Mouse (Mus musculus) retina, postnatal 7 days (tissue): ENCODE measurements at regions not wholly inside any gene's neighbourhood (a gene's known extent, or its start where the extent isn't known, plus 50 kb on each side); places are given as distances from the start of the nearest gene placed in this dataset.

ENCODE experiments used
- DNase-seq: peaks from one replicate; pipeline ENCODE4 v3.0.0-alpha.2; 2012; ENCODE audit warnings: low read depth, low spot score

DNA sequence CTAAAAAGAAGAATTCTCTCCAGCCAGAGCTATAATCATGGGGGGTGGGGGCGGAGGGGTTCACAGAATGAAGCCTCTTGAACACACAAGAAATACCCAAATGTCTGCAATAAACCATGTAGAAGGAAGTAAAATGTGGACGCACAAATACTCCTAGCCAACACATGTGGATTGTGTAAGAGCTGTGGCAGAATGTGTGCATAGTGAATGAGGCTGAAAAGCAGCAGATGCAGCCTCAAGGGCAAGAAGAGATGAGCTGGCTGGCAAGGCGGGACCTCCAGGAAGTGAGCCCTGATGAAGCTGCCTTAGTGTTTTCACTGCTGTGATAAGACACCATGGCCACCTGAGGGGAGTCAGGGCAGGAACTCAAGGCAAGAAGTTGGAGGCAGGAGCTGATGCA lies 53.3 kb upstream of the Arhgap28 start:
- no peak for DNase-seq

DNA sequence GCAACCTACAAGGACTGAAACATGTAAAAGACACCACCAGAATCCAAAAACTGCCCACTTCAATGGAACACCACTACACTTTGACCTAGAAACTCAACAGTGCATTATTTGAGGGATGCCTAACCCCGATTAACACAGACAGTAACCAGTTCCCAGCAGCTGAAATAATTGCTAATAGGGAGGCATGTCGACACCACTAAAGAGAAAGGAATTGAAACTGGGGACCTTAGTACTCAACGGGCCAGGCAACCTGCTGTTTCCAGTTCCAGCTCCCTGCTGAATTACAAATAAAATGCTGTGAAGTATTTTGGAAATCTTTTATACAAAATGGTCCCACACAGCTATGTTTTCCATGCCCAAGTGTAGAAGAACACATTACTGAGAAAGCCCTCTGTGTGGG lies 56.5 kb upstream of the Arhgap28 start:
- no peak for DNase-seq

DNA sequence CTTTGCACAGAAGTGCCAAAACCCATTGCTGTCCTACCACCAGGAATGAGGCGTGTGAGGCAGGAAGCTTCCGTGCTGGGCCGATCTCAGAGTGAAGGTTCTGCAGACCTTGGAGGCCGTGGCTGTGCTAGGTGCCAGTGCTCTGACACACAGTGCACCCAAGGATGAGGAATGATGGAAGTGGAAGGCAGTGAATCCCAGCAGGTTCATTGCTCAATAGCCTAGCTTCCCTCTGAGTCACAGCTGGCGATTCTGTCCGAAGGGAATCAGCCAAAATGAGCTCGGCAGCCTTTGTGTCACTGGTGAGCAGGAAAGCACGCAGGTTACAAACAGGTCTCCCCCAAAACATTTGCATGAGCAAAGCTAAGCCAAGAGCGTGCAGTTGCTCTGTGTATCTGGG lies 61.8 kb upstream of the Arhgap28 start:
- DNase-seq, result no peak

DNA sequence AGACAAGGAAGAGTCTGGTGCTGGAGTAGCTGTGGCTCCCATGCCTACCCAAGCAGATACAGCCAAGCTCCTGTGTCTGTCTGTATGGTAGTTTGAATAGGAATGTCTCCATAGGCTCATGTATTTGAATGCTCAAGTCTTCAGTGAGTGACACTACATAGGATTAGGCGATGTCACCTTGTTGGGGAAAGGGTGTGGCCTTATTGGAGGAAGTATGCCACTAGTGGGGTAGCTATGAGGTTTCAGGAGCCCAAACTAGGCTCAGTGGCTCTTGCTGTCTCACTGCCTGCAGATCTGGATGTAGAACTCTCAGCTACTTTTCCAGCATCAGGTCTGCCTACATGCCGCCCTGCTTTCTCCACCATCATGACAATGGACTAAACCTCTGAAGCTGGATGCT lies 62.3 kb upstream of the Arhgap28 start:
- no peak for DNase-seq

DNA sequence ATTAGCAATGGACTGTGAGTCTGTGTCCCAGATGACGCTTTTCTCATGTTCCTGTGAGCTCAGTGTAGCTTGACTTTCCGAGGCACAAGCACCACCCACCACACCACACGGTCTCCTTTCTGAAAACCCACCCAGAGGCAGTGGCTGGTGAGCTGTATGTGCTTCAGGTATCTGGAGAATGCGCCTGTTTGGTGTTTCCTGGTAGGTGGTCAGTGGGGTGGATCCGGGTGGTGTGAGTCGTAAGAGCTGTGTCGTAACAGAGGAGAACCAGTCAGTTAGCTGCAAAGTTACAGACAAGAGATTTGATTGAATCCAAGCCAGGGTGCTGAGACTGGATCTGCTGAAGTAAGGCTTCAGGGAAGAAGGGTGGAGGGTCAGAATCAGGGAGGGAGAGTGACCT lies 65.1 kb upstream of the Arhgap28 start:
- DNase-seq, result no peak

DNA sequence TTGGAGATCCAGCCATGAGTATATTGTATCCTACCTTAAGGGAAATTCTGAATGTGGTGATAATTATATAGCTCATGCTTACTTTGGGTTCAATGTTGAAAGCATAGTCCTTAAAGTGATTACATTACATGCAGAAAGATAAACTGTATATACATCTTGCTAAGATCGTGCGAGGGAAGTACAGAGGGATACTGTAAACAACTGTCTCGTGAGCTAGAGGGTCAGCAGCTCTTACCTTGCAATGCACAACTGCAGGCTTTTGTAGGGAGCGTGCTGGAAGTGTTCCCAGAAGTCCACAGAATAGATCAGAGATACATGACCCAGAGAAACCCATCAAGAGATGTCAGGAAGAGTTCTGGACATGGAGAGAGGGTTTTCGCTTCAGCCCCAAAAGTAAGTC lies 65.6 kb upstream of the Arhgap28 start:
- no peak for DNase-seq

DNA sequence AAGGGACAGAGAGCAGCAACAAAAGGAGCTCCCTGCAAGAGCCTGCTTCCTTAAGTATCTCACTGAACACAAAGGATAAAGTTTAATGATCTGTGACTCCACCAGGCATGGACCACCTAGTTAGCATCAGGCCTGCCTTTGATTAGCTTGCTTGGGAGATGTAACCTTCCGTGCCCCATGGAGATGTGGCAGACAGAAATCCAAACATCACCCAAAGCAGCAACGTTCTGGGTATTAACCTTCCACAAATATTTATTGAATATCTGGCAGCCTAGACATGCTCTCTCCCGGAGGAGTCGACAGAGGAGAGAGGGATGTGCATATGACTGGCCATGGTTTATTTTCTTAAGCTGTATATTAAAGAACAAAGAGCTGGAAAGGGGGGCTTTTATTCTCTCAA lies 67.6 kb upstream of the Arhgap28 start:
- no peak for DNase-seq

DNA sequence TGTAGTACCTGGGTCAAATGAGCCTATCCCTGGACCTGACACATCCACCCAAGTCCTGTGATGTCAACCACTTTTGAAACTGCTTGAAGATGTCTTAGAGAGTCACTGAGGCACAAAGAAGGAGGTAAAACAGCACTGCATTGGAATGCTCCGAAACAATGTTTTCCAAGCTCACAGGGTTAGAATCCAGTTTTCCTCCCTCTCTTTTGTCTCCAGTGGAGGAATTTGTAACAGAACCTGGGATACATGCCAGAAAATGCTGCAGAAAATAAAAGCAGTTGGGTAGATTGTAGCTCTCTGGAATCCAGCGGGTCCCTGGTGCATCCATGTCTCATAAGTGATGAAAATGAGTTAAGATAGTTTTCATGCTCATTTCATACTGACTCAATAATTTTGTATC lies 71.8 kb upstream of the Arhgap28 start:
- DNase-seq, result no peak

DNA sequence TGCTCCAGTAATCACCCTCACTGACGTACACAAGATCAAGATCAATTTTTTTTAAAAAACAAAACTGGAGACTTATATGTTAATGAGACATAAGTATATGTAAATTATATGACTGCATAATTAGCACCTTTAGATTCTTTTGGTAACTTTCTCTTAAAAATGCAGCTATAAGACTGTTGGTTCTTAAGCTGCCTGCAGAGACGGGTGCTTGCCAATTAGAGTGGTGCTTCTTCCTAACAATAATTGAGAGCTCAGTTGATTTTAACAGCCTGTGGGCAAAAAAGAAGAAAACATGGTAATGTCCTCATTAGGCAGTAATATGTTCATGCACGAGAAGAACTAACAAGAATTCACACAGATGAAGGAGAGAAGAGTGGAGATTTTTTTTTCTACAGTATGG lies 74.8 kb upstream of the Arhgap28 start:
- no peak for DNase-seq

DNA sequence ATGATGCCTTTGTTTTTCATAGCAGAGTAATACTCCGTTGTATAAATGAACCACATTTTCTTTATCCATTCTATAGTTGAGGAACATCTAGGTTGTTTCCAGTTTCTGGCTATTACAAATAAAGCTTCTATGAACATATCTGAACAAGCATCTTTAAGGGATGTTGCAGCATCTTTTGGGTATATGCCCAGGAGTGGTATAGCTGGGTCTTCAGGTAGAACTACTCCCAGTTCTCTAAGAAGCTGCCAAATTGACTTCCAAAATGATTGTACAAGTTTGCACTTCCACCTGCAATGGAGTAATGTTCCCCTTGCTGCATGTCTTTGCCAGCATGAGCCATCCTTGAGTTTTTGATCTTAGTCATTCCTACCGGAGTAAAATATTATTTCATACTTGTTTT lies 80.5 kb upstream of the Arhgap28 start:
- no peak for DNase-seq

DNA sequence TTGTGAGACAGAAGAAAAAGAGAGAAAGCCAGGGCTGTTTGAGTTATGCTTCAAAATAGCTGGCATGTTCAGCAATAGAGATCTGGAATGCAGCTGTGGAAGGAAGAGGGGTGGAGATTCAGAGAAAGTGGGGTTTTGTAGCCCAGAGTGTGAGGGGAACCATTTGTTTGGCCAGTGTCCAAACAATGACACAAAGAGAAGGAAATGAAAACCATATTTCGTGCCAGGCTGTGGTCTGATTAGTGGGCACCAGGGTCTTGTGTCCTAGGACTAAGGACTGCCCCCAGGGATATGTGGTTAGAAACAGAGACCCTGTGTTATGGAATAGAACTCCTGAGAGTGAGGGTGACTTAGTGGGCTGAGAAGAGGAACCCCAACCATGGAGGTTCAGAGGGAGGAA lies 83.2 kb upstream of the Arhgap28 start:
- no peak for DNase-seq

DNA sequence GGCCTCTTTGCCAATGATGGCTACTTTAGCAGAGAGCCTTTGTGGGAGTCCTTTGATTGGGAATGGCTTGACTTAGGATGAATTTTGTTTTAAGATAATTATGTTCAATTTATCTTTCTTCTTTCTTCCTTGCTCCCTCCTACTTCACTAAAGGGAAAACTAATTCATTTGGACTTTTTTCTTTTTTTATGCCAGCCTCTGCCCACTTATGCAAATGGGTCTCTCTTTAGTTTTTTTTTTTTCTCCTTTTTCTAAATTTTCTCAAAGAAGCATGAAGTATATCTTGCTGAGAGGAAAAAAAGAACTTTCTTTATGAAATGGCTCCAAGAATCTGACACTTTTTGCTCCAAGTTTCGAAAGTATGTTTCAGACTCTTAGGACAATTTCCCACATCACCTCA lies 85.3 kb upstream of the Arhgap28 start:
- no peak for DNase-seq

DNA sequence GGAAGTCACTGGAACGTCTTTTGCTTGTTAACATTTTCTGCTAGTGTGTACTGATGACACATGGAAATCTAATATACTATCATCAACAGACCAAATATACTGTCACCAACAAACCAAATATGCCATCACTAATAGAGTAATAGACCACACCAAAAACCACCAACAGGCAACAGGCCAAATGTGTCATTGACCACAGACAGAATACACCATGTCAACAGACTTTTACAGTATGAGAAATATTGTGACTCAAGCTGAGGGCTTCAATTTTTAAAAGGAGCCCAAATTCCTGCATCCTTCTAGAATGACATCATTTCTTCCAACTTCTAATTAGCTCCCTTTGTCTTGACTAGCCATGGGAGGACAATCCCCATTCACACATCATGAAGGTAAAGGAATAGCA lies 85.9 kb upstream of the Arhgap28 start:
- no peak for DNase-seq

DNA sequence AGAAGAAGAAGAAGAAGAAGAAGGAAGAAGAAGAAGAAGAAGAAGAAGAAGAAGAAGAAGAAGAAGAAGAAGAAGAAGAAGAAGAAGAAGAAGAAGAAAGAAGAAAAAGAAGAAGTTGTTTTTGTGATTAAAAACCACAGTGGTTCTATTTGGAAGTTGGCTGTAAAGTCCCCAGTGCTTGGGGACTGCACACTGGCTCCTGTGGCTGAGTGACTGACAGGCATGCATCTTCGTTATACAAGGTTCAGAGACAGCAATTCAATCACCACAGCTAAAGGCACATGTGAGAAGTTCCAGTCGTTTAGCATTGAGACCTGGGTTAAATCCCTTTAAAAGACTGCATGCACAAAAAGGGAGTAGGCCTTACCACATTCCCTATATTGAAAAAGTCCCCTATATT lies 93.1 kb upstream of the Arhgap28 start:
- DNase-seq, result no peak

DNA sequence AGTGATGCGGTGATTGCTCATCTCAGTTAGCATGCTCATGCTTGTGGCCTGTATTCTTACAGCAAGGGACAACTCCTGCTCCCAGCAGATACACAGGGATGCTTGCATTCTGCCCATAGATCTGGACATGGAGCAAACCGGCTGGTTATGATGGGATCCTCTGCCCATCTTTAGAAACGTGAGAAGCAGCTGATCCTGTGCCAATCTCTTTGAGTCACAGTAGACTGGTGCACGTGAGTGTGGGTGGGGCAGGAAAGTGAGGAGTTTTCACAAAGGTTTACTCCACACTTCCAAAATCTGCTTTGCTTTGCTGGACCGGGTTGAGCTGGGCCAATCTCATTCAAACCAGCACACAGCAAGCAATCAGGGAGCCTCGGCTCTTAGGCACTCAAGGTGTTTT lies 93.5 kb upstream of the Arhgap28 start:
- DNase-seq, result no peak

DNA sequence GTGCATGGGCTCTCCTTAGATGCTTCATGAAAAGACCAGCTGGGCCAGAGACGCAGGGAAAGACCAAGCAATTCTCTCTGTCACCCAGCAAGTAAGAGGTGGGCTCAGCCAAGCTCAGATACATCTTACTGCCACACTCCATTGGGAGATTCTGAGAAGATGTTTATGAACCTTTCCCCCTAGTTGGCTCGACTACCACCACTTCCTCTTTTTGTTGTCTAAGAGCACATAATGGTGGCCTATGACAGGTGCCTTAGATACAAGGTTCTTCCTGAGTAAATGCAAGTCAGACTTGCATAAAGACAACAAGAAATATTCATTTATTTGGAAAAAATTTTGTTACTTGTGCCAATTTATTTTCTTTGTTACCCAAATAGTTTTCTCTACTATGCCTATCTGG lies 96.2 kb upstream of the Arhgap28 start:
- DNase-seq, result no peak

DNA sequence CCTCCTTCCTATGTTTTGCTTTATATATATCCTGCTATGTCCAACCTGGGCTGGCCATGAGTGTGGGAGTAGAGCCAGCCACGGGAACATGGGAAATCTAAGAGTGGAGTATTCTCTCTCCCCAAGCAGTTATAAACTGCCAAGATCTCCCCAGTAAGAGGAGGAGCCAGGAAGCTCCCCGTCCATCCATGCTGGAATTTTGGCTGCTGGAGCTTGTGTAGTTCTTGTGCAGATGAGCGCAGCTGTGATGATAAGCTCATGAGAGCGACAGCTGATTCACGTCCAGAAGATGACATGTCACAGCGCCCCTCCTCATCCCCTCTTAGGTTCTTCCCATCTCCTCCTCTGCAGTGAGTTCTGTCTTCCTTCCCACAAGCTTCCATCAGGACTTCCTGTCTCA lies 99.4 kb upstream of the Arhgap28 start:
- DNase-seq, result no peak

DNA sequence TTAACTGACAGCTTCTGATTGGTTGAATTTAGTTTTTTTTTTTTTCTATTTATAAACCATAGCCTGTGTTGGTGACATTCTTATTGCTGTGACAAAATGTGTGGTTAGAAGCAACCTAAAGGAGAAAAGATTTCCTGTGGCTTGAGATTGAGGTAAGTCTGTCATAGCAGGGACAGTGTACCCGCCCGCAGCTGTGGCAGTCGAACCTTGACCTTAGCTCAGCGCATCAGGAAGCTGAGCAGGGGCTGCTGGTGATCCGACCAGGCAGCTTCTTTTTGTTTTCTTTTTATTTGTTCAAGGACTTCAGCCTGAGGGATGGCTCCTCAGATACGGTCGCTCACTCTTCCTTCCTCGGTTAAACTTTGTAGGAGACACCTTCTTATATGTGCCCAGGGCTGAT lies 102.4 kb upstream of the Arhgap28 start:
- no peak for DNase-seq

DNA sequence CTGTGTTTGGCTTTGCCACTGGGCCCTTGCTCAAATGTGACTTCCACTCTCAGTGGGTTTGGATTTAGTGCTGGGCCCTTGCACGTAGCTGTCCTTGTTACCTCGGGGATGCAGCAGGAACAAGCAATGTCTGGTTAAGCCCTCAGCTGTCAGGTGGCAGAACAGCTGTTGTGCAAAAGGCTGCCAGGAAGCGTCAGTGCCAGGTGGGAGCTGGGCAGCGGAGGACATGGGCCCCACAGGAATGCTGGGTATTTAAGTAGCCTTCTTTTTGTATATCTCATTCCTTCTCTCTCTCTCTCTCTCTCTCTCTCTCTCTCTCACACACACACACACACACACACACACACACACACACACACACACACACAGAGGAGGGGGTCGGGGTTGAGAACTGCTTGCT lies 104.0 kb upstream of the Arhgap28 start:
- no peak for DNase-seq

DNA sequence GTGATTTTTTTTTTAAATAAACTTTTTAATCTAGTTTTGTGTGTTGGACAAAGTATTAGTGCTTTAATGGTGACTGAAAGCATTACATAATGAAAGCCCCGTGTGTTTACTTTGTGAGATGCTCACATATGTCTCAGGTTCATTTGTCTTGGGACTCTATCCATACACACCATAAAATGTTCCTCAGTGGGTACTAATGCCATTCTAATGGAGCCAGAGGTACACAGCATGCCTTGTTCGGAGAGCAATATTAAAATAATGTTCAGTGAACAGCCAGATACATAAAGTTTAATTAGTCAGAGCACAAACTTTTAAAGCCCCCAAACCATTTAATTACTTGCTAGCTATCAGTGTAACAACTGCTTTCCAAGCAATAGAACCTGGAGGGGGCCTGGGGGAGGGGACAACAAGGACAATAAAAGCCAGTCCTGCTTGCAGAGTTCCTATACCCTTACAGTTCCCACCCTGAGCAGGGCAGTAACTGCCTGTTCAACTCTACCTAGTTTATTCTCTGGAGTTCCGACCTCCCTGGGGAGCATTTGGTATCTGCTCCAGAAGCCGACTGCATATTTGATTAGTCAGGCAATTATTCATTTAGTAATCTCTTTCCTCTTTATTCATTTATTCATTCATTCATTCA lies 108.0 kb upstream of the Arhgap28 start:
- DNase-seq, result no peak

DNA sequence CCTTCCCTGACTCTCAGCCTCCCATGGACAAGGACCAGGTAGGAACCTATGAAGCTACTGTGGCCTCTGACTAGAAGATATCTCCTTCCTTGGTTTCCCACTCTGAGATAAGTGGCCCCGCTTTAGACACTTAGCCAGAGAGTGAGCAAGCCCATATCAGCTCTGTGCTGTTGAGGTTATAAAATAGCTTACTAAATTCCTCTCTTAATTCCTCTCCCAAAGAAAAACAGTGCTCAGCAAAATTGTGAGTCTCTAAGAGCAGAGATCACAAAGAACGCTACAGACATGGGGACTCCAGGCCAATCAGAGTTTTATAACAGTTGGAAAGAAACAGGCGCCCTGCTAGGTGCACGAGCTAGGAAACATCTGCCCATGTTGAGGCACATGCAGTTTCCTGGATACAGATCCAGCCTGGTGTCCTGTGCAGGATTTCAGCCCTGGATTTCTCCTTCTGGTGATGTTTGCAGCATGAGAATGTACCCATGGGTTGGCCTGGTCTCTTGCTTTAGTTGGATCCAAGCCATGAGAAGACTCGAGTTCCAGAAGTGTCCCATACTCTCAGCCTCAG lies 108.9 kb upstream of the Arhgap28 start:
- DNase-seq, result no peak

DNA sequence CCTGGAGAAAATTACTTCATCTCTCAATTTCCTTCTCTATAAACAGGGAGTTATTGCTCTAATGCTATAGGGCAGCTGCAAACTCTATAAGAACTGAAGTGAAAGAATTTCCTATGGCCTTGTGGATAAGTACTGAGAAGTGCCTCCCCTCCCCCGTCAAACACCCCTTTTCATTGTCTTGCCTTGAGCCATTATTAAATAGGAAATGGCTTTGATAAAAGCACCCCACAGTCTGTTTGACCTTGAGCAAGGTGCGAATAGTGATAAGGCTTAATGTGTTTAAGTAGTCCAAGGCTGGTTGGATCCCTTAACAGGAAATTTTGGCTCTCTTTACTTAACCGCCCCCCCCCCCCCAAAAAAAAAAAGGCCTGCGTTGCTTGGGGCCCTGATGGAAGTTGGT lies 111.7 kb upstream of the Arhgap28 start:
- no peak for DNase-seq

DNA sequence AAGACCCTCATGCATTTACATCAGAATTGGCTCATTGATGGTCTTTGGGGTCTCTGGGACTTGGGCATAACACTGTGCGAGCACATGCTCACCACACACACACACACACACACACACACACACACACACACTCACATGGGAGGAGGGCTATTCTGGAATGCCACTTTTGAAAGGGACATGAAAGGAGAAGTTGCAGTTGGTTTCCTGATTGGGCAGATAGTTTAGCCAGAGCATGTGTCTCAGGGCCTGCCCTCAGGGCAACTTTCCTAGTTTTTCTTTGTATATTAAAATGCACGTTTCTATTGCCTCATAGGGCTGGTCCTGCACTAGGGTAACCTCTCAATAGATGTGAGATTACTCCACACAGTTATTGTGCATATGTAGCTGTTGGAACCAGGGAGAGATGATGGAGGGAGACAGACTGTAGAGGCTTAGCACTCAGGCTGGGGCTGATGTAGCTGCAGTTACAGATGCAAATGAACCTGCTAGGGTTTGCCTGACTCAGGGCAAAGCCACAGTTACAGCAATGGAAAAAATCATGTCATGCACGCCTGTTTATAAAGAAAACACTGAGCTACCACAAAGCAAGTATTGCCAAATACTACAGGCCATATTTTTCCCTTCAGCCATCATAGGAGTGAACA lies 115.3 kb upstream of the Arhgap28 start:
- no peak for DNase-seq

DNA sequence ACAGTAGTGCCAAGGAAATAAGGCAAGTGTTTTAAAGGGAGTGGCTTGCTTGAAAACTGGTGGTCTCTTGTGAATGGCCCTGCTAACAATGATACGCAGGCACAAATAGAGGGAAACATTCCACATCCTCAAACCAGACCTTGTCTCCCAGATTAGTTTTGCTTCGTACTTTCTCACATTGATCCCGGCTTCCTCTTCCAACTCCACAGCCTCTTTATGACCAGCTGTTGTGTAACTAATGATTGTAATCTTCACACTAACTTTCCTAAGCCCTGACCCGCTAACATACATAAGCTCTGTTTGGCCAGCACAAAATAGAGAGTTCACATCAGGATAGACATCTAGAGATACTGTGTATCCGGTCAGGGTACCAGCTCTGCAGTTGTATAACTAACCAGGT lies 116.3 kb upstream of the Arhgap28 start:
- no peak for DNase-seq
